Mouse (Mus musculus): ENCODE measurements around the gene Tex45. TPM values are rescaled to one million over a fixed set of nuclear protein-coding genes. Genes with fewer than 3 reads are reported as not detected.
A peak's percentile ranks its signal among the peaks of the same experiment; 100 is the strongest.

Gene Tex45
- polyA plus RNA-seq, 1 experiment from 2014 or later = 0.10 TPM

DNA sequence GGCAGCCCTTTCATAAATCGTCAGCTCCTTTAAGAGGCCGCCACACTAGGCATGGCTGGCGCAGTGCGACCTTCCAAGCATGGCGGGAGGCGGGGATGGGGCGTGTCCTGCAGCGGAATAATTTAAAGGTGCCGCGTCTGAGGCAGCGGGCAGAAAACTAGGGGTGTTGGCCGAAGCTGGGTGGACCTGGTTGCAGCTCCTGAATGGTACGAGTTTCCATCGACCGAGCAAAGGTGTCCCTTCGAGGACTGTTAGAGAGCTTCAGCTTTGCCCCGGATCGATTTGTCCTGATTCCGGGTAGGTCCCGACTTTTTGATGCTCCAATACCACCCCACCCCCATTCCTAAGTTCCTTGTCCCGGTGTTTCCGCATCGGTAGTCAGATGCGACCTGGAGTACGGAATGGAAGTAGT is 44.6 kb downstream of the Tex45 start, which contains the start of gene Pnpla6:
Pnpla6 (plus strand) TSS at position 125 of the 412 bp plus-strand sequence.
- no peaks in the 10 kb centered on the region for H3K9me3 ChIP-seq (replicated peaks)
- H3K4me2 ChIP-seq = peak within 1 kb of the TSS; percentile 98
- peaks cover 13% of the 10 kb centered on the region for H3K4me1 ChIP-seq
- peak within 1 kb of the TSS; percentile 60 for H3K4me3 ChIP-seq
- H3K36me3 ChIP-seq (ENCODE audit: poor library complexity, severe bottlenecking) = peaks cover 42% of the 10 kb centered on the region
- WGBS = 1% methylated on average over 25 of the region's 25 CpGs
- H3K27me3 ChIP-seq = no peaks in the 10 kb centered on the region
- peak; percentile 78 for ATAC-seq
- peak within 1 kb of the TSS; percentile 64 for H3K27ac ChIP-seq
- peak within 1 kb of the TSS; percentile 75 for H3K9ac ChIP-seq

DNA sequence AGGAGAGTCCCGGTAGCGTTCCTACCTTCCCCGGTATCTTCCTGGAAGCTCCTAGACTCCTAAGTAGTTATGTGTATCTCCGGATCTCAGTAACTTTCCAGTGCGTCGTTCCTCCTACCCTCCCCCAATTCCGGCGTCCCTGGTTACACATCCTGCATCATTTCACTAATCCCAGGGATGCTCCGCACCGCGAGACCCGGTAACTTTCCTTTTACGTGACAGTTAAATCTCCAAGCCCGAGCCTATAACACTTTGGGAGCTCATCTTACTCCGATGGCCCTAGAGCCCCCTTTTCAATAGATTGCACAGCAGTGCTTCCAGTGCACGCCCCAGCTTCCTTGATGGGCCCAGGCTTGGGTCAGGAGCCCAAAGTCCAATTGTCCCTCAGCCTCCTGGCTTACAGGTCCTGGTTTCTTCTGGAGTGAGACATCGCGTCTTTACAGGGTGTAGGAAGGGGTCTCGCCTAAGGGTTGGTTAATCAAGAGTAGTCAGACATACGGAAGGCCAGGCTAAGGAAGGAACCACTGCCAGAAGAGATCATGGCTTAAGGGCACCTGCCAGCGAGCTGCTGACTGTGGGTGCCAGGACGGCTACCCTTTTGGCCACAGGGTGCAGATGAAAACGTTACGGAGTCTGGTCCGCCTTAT is 45.2 kb downstream of the Tex45 start:
- Histone ChIP-seq H3K9me3 (replicated peaks) (no peaks in the 10 kb centered on the region), H3K36me3 (ENCODE audit: poor library complexity, severe bottlenecking) (peaks cover 35% of the 10 kb centered on the region), H3K4me2 (peak overlapping the region; percentile 98), H3K4me1 (peaks cover 13% of the 10 kb centered on the region), H3K27ac (peak overlapping the region; percentile 64), H3K4me3 (peak overlapping the region; percentile 60), H3K27me3 (no peaks in the 10 kb centered on the region), H3K9ac (peak overlapping the region; percentile 75)
- peak; percentile 44 for ATAC-seq
- WGBS = 0% methylated on average over 25 of the region's 25 CpGs

- 4% methylated on average over 36 of the region's 36 CpGs for WGBS
- H3K4me2 ChIP-seq = peak overlapping the region; percentile 98
- peaks cover 33% of the 10 kb centered on the region for H3K36me3 ChIP-seq (ENCODE audit: poor library complexity, severe bottlenecking)
- no peaks in the 10 kb centered on the region for H3K9me3 ChIP-seq (replicated peaks)
- peak; percentile 86 for ATAC-seq
- H3K27ac ChIP-seq = peak overlapping the region; percentile 64; the same call in 1 of the 2 replicates
- peak overlapping the region; percentile 75 for H3K9ac ChIP-seq
- H3K27me3 ChIP-seq = no peaks in the 10 kb centered on the region
- peaks cover 13% of the 10 kb centered on the region for H3K4me1 ChIP-seq
- peak overlapping the region; percentile 60 for H3K4me3 ChIP-seq
Measured at GRCm38 (mm10) chr8:3516450-3517116, 45.9 kb downstream of the Tex45 start.

DNA sequence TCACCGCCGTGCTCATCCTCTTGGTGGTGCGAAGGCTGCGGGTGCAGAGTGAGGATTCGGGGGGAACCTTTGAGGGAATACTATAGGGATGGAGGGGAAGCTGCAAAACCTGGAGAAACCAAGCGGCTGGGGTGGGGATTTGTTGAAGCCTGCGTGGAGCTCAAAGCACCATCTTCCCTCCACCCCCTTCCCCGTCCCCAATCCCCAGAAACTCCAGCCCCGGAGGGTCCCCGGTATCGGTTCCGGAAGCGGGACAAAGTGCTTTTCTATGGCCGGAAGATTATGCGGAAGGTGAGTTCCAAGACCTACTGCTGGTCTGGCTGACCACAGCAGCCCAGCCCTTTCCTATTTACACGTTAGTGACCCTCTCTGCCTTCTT is 46.4 kb downstream of the Tex45 start:
- peak overlapping the region; percentile 60 for H3K4me3 ChIP-seq
- ATAC-seq = no peak
- peak overlapping the region; percentile 75 for H3K9ac ChIP-seq
- peak overlapping the region; percentile 98 for H3K4me2 ChIP-seq
- WGBS = 13% methylated on average over 16 of the region's 16 CpGs
- H3K36me3 ChIP-seq (ENCODE audit: poor library complexity, severe bottlenecking) = peaks cover 32% of the 10 kb centered on the region
- H3K27me3 ChIP-seq = no peaks in the 10 kb centered on the region
- peaks cover 13% of the 10 kb centered on the region for H3K4me1 ChIP-seq
- H3K9me3 ChIP-seq (replicated peaks) = no peaks in the 10 kb centered on the region
- no peak overlapping the region for H3K27ac ChIP-seq

DNA sequence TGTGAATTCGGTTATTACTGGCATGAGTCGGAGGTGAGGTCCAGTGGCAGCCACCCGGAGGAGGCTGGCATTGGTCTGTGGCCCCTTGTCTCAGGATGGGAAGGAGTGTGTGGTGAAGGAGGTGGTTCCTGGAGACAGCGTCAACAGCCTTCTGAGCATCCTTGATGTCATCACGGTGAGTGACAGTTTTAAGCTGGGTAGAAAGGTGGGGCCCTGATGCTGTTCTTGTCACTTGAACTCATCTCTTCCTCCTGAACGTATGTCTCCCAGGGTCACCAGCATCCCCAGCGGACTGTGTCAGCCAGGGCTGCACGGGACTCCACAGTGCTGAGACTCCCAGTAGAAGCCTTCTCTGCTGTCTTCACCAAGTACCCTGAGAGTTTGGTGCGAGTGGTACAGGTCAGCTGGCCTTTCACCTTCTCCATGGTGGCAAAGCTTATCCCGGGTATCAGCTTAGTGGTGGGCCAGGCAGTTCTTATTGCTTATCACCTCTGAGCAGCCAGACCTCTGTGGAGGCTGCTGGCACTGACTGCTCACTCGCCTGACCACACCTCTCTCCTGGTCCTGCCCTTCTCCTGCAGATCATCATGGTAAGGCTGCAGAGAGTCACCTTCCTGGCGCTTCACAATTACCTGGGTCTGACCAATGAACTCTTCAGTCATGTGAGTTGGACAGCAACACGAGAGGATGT is 51.5 kb downstream of the Tex45 start:
- no peak overlapping the region for H3K4me2 ChIP-seq
- no peaks in the 10 kb centered on the region for H3K9me3 ChIP-seq (replicated peaks)
- ATAC-seq = no peak
- no peak overlapping the region for H3K27ac ChIP-seq
- H3K9ac ChIP-seq = no peak overlapping the region
- H3K4me3 ChIP-seq = no peak overlapping the region
- H3K27me3 ChIP-seq = no peaks in the 10 kb centered on the region
- H3K4me1 ChIP-seq = peaks cover 3% of the 10 kb centered on the region
- WGBS = 90% methylated on average over 13 of the region's 13 CpGs
- H3K36me3 ChIP-seq (ENCODE audit: poor library complexity, severe bottlenecking) = peaks cover 47% of the 10 kb centered on the region

GRCm38 (mm10) chr8:3530816-3531215 is 60.2 kb downstream of the Tex45 start:
- Histone ChIP-seq H3K4me1 (no peaks in the 10 kb centered on the region), H3K4me3 (no peak overlapping the region), H3K4me2 (no peak overlapping the region), H3K36me3 (ENCODE audit: poor library complexity, severe bottlenecking) (peaks cover 30% of the 10 kb centered on the region), H3K9me3 (replicated peaks) (no peaks in the 10 kb centered on the region), H3K9ac (no peak overlapping the region), H3K27ac (no peak overlapping the region), H3K27me3 (no peaks in the 10 kb centered on the region)
- 93% methylated on average over 5 of the region's 5 CpGs for WGBS
- ATAC-seq = no peak

- 97% methylated on average over 18 of the region's 18 CpGs for WGBS
- no peak for ATAC-seq
Measured at GRCm38 (mm10) chr8:3531936-3532335, 61.3 kb downstream of the Tex45 start.

DNA sequence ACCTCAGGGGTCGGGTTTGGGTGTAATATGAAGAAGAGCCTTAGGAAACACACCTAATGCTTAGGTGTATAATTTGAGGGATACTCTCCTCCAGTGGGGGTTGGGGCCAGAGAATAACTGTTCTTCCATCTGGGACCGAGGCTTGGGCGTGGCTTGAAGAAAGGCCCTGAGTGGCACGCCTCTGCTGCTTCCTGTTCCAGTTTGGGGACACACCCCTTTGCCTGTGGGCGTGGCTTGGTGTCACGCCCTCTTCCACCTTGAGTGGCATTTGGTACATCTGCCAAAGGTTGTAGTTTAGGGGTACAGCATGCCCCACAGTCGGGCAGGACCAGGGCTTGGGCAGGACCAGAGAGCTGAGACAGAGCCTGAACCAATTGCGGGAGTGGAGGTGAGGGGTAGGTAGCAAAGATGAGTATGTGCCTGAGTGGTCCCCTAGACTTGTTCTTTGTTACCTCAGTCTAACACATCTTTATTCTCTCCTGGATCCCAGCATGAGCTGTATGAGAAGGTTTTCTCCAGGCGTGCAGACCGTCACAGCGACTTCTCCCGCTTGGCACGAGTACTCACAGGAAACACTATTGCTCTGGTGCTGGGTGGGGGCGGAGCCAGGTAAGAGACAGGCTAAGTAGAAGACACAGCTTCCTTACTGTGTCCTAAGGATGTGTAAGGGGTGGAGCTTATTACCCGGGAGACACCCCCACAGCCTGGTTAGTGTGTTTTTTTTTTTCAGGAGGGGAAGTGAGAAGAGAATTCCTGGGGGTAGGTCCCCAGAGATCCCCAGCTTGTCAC is 65.6 kb downstream of the Tex45 start:
- Histone ChIP-seq H3K27me3 (no peaks in the 10 kb centered on the region), H3K4me1 (no peaks in the 10 kb centered on the region), H3K9me3 (replicated peaks) (no peaks in the 10 kb centered on the region), H3K4me3 (no peak overlapping the region), H3K9ac (no peak overlapping the region), H3K27ac (no peak overlapping the region), H3K36me3 (ENCODE audit: poor library complexity, severe bottlenecking) (peaks cover 65% of the 10 kb centered on the region), H3K4me2 (no peak overlapping the region)
- WGBS = 53% methylated on average over 15 of the region's 15 CpGs
- no peak for ATAC-seq

More at GRCm38 (mm10) chr8:3531936-3532335, 61.3 kb downstream of the Tex45 start:
- Histone ChIP-seq H3K4me3 (no peak overlapping the region), H3K4me1 (no peaks in the 10 kb centered on the region), H3K27ac (no peak overlapping the region), H3K27me3 (no peaks in the 10 kb centered on the region), H3K9me3 (replicated peaks) (no peaks in the 10 kb centered on the region), H3K4me2 (no peak overlapping the region), H3K36me3 (ENCODE audit: poor library complexity, severe bottlenecking) (peaks cover 31% of the 10 kb centered on the region), H3K9ac (no peak overlapping the region)

Other genes with a start within 250 kb of the Tex45 start
- gene Insr, start 191.2 kb upstream of the Tex45 start, polyA plus RNA-seq (2015; fragmentation: Nextera tagmentation; extraction: Ambion mirVana) = 51.3 and 53.5 TPM in 2 replicates
- 0.23 TPM in 1 of 2 replicates, not detected in the other for gene A430078G23Rik, start 117.4 kb upstream of the Tex45 start, polyA plus RNA-seq (2015; fragmentation: Nextera tagmentation; extraction: Ambion mirVana)
- gene Arhgef18, start 77.9 kb upstream of the Tex45 start, polyA plus RNA-seq (2015; fragmentation: Nextera tagmentation; extraction: Ambion mirVana) = 11.1 and 11.7 TPM in 2 replicates
- 3.9 and 4.8 TPM in 2 replicates for gene Pex11g, start 3.2 kb upstream of the Tex45 start, polyA plus RNA-seq (2015; fragmentation: Nextera tagmentation; extraction: Ambion mirVana)
- 67.2 and 72.0 TPM in 2 replicates for gene Zfp358, start 22.3 kb downstream of the Tex45 start, polyA plus RNA-seq (2015; fragmentation: Nextera tagmentation; extraction: Ambion mirVana)
- gene Mcoln1, start 29.6 kb downstream of the Tex45 start, polyA plus RNA-seq (2015; fragmentation: Nextera tagmentation; extraction: Ambion mirVana) = 68.5 and 68.7 TPM in 2 replicates
- gene Pnpla6, start 44.5 kb downstream of the Tex45 start, polyA plus RNA-seq (2015; fragmentation: Nextera tagmentation; extraction: Ambion mirVana) = 20.3 and 23.8 TPM in 2 replicates
- 1.6 and 2.3 TPM in 2 replicates for gene C330021F23Rik, start 97.1 kb downstream of the Tex45 start, polyA plus RNA-seq (2015; fragmentation: Nextera tagmentation; extraction: Ambion mirVana)
- gene Camsap3, start 116.4 kb downstream of the Tex45 start, polyA plus RNA-seq (2015; fragmentation: Nextera tagmentation; extraction: Ambion mirVana) = 19.5 and 19.9 TPM in 2 replicates
- gene Xab2, start 150.5 kb downstream of the Tex45 start, polyA plus RNA-seq (2015; fragmentation: Nextera tagmentation; extraction: Ambion mirVana) = 64.0 and 72.5 TPM in 2 replicates
- 113 and 138 TPM in 2 replicates for gene Pet100, start 150.7 kb downstream of the Tex45 start, polyA plus RNA-seq (2015; fragmentation: Nextera tagmentation; extraction: Ambion mirVana)
- gene Pcp2, start 154.7 kb downstream of the Tex45 start, polyA plus RNA-seq (2015; fragmentation: Nextera tagmentation; extraction: Ambion mirVana) = 0.17 and 0.35 TPM in 2 replicates
- gene Stxbp2, start 160.1 kb downstream of the Tex45 start, polyA plus RNA-seq (2015; fragmentation: Nextera tagmentation; extraction: Ambion mirVana) = 35.7 and 40.1 TPM in 2 replicates
- gene Retn, start 184.9 kb downstream of the Tex45 start, polyA plus RNA-seq (2015; fragmentation: Nextera tagmentation; extraction: Ambion mirVana) = 0.31 and 0.64 TPM in 2 replicates
- gene Mcemp1, start 194.9 kb downstream of the Tex45 start, polyA plus RNA-seq (2015; fragmentation: Nextera tagmentation; extraction: Ambion mirVana) = 0.15 and 0.18 TPM in 2 replicates
- gene Fcor, start 201.5 kb downstream of the Tex45 start, polyA plus RNA-seq (2015; fragmentation: Nextera tagmentation; extraction: Ambion mirVana) = 6.5 and 9.0 TPM in 2 replicates
- 52.0 and 57.4 TPM in 2 replicates for gene Trappc5, start 205.4 kb downstream of the Tex45 start, polyA plus RNA-seq (2015; fragmentation: Nextera tagmentation; extraction: Ambion mirVana)
- gene Fcer2a, start 223.3 kb downstream of the Tex45 start, polyA plus RNA-seq (2015; fragmentation: Nextera tagmentation; extraction: Ambion mirVana) = 0.23 and 0.37 TPM in 2 replicates
- gene Clec4g, start 249.8 kb downstream of the Tex45 start, polyA plus RNA-seq (2015; fragmentation: Nextera tagmentation; extraction: Ambion mirVana) = not detected in 2 replicates

Measured in forebrain, embryonic 13.5 days (tissue).